Comparison of ENCODE assay signal across 8 mouse cellular contexts in the genomic region with DNA sequence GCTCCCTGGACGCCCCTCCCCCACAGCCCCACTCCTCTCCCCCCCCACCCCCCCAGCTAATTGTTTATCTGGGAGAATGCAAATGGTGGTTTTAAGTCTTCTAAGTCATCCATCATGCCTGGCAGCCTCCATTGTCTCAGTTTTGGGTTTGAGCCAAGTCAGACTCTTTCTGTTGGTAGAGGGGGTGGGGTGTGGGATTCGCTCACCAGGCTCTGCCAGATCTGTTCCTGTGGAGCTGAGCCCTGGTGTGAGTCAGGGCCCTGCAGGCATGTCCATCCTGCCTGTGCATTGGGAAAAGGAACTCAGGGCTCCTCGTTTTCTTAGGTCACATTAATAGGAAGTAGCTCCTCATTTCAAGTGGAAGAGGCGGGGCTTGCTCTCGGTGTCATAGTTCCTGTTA.
DNase-seq lines count a peak whose midpoint lies in the region; ATAC-seq lines count a peak whose summit lies in the region.

No protein-coding gene starts in this region.

- H3K36me3 ChIP-seq in midbrain, embryonic 15.5 days (replicated peaks): no peaks in the 10 kb centered on the region

- peak overlapping the region; percentile 34 for H3K4me2 ChIP-seq in midbrain, embryonic 15.5 days

- no peak overlapping the region for H3K9ac ChIP-seq in midbrain, embryonic 15.5 days

- H3K4me3 ChIP-seq in midbrain, embryonic 15.5 days: no peak overlapping the region

- 5% methylated on average over 5 of the region's 5 CpGs for WGBS in midbrain, embryonic 15.5 days

- H3K9me3 ChIP-seq in midbrain, embryonic 15.5 days: no peaks in the 10 kb centered on the region

- peak overlapping the region; percentile 74 for H3K27ac ChIP-seq in midbrain, embryonic 15.5 days

- peaks cover 43% of the 10 kb centered on the region for H3K4me1 ChIP-seq in midbrain, embryonic 15.5 days

- peak; percentile 28 for DNase-seq in cerebellum, adult 9-11 months
- peak; percentile 12 for DNase-seq in c-Kit-positive CD71-negative TER-119-negative erythroid progenitor cells, embryonic 14.5 days (ENCODE audit: low read depth)
- peak; percentile 33 to 40 for DNase-seq in heart, adult 9 months (ENCODE audit: low spot score in 2 of 2)
- peak; percentile 72 to 77 for DNase-seq in kidney, adult 8-10 months
- DNase-seq in liver: peak; percentile 52
- peak; percentile 75 for DNase-seq in yolk sac, embryonic 10.5 days (ENCODE audit: low spot score)

- ATAC-seq in cerebellum, adult (ENCODE audit: insufficient number of reproducible peaks, low FRiP score, low TSS enrichment): no peak
- ATAC-seq in midbrain, embryonic 15.5 days (replicated peaks): peak; percentile 50; the same call in 1 of the 2 replicates

- H3K27me3 ChIP-seq in midbrain, embryonic 15.5 days (replicated peaks): no peaks in the 10 kb centered on the region

Comparison
In these comparisons a context has a peak if more than half of its experiments do, and no peak if none do; other contexts are left out.
1. DNase-seq: peak in every context shown above with its lines; median percentile 75 in yolk sac, embryonic 10.5 days; 74 in kidney, adult 8-10 months; 52 in liver; 36 in heart, adult 9 months; 28 in cerebellum, adult 9-11 months; 12 in c-Kit-positive CD71-negative TER-119-negative erythroid progenitor cells, embryonic 14.5 days.